Mouse (Mus musculus) liver, adult 2 months (tissue): ENCODE measurements around the gene Numb. TPM values are rescaled to one million over a fixed set of nuclear protein-coding genes. Genes with fewer than 3 reads are reported as not detected.
A peak's percentile ranks its signal among the peaks of the same experiment; 100 is the strongest.

Experiments
- DNase-seq: peaks from one replicate; pipeline ENCODE4 v3.0.0-alpha.2; 2011; ENCODE audit warnings: low read depth, low spot score; ENCODE audit errors: extremely low read depth
- H3K27ac ChIP-seq: fragments of 200-500 bp; replicated peaks from 2 replicates; pipeline ENCODE4 v1.5.1; 2012; ENCODE audit warnings: low read depth, mild to moderate bottlenecking, control low read depth, inconsistent platforms, low read length; ENCODE audit not compliant: insufficient read depth
- H3K27me3 ChIP-seq: fragments of 200-500 bp; 2 replicates; pipeline ENCODE4 v1.6.1; 2012; ENCODE audit warnings: mild to moderate bottlenecking, moderate library complexity, low read length, inconsistent platforms; ENCODE audit not compliant: control insufficient read depth, insufficient read depth
- H3K36me3 ChIP-seq: fragments of 200-500 bp; 2 replicates; pipeline ENCODE4 v1.6.1; 2012; ENCODE audit warnings: low read length, inconsistent platforms; ENCODE audit not compliant: control insufficient read depth, insufficient read depth
- H3K4me1 ChIP-seq: fragments of 200-500 bp; 2 replicates; pipeline ENCODE4 v1.6.1; 2011; ENCODE audit warnings: low read length; ENCODE audit not compliant: control insufficient read depth, insufficient read depth
- H3K4me3 ChIP-seq: fragments of 200-500 bp; 2 replicates; pipeline ENCODE4 v1.5.1; 2011; ENCODE audit warnings: low read depth, mild to moderate bottlenecking, control low read depth, low read length, moderate library complexity; ENCODE audit not compliant: insufficient read depth
- H3K79me2 ChIP-seq: fragments of 200-500 bp; 2 replicates; pipeline ENCODE4 v1.6.1; 2012; ENCODE audit warnings: inconsistent platforms, mild to moderate bottlenecking, low read length, moderate library complexity; ENCODE audit not compliant: control insufficient read depth, insufficient read depth
- H3K9ac ChIP-seq: fragments of 200-500 bp; 2 replicates; pipeline ENCODE4 v1.6.1; 2012; ENCODE audit warnings: low read depth, mild to moderate bottlenecking, control low read depth, inconsistent platforms, low read length
- CTCF ChIP-seq: fragments of 200-500 bp; IDR thresholded peaks from 2 replicates; pipeline ENCODE4 v1.5.1; 2011; ENCODE audit warnings: low read depth, low read length, control low read depth
- POLR2A ChIP-seq: fragments of 200-500 bp; IDR thresholded peaks from 2 replicates; pipeline ENCODE4 v1.6.1; 2011; ENCODE audit warnings: low read length, control low read depth; ENCODE audit not compliant: insufficient read depth; ENCODE audit errors: extremely low read depth
- WGBS: fragments of 180-500 bp; shearing (Covaris S2); methylation state at CpG from one replicate; pipeline ENCODE4 v1.1.7; 2018; 5-methylcytosine and 5-hydroxymethylcytosine counted together
- polyA plus RNA-seq: library from polyadenylated mRNA; depleted of rRNA; stranded (reverse); fragments of >200 nt; gene quantifications from 2 replicates; pipeline ENCODE4 v1.2.3, GENCODE M21; 2012
- total RNA-seq: library from RNA; depleted of rRNA; stranded (reverse); fragments of >200 nt; gene quantifications from 2 replicates; pipeline ENCODE4 v1.2.3, GENCODE M21; 2014

The Numb gene
- total and polyA plus RNA-seq, 2 experiments: 20.2 to 46.7 TPM

DNA sequence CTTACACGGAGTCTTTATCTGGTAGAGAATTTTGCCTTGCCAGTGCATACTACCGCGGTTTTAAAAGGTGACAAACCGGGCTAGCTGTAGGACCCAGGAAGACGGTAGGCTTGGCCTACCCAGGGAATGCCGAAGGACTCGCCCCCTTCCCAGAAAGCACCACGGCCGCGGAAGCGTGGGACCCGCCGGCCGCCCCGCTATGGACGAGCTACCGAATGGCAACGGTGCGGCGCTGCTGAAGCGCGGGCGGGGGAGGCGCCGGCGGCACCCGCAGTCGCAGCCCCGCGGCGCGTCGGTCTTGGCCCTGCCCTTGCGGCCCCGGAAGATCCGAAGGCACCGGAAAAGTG is 28.7 kb upstream of the Numb start, which contains the start of gene Riox1:
TSS of gene Riox1 (plus strand) at position 116 of the 347 bp plus-strand sequence.
- no peaks in the 10 kb centered on the region for H3K36me3 ChIP-seq
- H3K4me1 ChIP-seq: peaks cover 14% of the 10 kb centered on the region
- peak; percentile 78 for DNase-seq
- H3K4me3 ChIP-seq: peak within 1 kb of the TSS; percentile 77
- peak within 1 kb of the TSS; percentile 90 for H3K9ac ChIP-seq
- TF ChIP-seq CTCF: no peak
- TF ChIP-seq POLR2A: peak; percentile 50; the same call in 1 of the 2 replicates
- peaks cover 5% of the 10 kb centered on the region; the same call in 1 of the 2 replicates for H3K79me2 ChIP-seq
- peak within 1 kb of the TSS; percentile 63 for H3K27ac ChIP-seq
- H3K27me3 ChIP-seq: no peaks in the 10 kb centered on the region
- WGBS: under 1% methylated on average over 37 of the region's 37 CpGs

DNA sequence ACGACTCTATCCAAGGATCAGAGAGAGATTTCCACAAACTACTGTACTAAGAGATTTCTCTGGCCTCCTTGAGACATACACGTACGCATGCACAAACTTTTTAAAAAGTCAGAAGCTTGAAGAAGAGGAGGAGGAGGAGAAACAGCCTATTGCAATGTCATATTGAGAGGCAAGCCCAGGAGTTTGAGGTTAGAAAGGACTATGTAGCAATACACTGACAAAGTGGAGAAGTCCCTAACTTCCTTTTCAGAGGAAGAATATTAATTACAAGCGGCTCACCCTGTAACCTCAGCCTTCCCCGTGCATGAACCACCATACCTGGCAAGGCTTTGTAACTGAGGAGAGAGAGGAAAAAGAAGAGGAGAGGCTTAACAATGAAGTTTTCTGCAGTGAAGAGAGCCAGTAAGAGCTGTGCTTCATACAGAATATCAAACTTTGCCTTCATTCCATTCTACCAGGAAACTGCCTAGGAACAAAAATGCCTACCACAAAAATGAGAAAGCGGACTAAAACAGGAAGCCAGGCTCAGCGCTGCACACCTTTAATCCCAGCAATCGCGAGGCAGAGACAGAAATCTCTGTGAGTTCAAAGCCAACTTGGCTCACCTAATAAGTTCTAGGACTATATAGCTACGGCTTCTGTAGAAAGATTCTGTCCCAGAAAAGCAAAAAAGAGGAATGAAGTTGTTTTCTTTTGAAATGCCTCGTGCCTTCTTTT is 28.2 kb upstream of the Numb start:
- H3K4me1 ChIP-seq: peaks cover 14% of the 10 kb centered on the region
- H3K79me2 ChIP-seq: peaks cover 5% of the 10 kb centered on the region; the same call in 1 of the 2 replicates
- H3K36me3 ChIP-seq: no peaks in the 10 kb centered on the region
- peak overlapping the region; percentile 54 for H3K9ac ChIP-seq
- WGBS: 33% methylated on average over 11 of the region's 11 CpGs
- no peak for TF ChIP-seq POLR2A
- no peak for TF ChIP-seq CTCF
- DNase-seq: peak; percentile 14
- peak overlapping the region; percentile 77 for H3K4me3 ChIP-seq
- no peaks in the 10 kb centered on the region for H3K27me3 ChIP-seq
- H3K27ac ChIP-seq: 0 out of 2 replicates have a peak overlapping the region, but pooled peaks have one; percentile 4

DNA sequence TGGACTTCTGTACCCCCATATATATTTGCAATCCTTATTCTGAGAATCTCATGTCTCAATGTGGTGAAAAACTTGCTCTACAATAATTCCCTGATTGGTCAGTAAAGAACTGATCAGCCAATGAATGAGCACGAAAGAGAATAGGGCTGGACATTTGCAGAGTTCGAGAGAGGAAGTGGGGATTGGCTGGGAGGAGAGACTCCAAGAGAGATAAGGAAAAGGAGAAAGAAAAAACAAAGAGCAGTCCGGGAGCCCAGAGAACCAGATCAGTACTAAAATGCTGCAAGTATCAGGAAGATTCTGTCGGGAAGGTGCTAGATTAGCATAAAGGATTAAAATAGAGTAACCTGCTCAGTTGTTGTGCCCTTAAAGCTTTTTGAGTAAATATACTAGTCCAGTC is 27.3 kb upstream of the Numb start:
- H3K36me3 ChIP-seq: no peaks in the 10 kb centered on the region
- DNase-seq: no peak
- no peak overlapping the region for H3K9ac ChIP-seq
- no peak for TF ChIP-seq CTCF
- TF ChIP-seq POLR2A: no peak
- no peak overlapping the region for H3K4me3 ChIP-seq
- H3K27ac ChIP-seq: no peak overlapping the region
- H3K79me2 ChIP-seq: peaks cover 5% of the 10 kb centered on the region; the same call in 1 of the 2 replicates
- H3K4me1 ChIP-seq: peaks cover 14% of the 10 kb centered on the region
- H3K27me3 ChIP-seq: no peaks in the 10 kb centered on the region
- WGBS: 73% methylated on average over 4 of the region's 4 CpGs

DNA sequence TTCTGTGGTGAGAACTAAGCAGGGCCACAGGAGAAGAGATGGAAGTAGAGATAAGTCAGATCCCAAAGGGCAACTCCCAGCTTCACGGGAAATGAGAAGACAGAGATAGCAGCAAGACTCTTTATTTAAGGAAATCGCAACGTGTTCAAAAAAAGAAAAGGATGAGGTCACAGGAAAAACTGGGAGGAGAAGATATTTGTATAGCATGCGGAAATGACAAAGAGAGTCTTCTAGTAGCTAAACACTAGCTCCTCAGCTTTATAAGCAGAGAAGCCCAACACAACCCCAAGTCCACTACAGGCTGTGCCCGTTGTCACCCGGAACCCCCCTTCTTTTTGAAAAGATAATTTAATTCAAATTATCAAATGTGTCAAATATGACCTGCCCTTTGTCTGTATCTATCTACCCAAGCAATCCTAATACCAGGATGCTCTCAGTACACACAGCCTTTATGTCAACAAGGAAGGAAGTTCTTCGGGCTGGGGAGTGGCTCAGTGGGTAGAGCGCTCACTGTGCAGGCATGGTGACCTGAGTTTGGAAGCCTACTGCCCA is 25.6 kb upstream of the Numb start:
- H3K4me1 ChIP-seq: peaks cover 8% of the 10 kb centered on the region
- H3K79me2 ChIP-seq: peaks cover 5% of the 10 kb centered on the region; the same call in 1 of the 2 replicates
- 71% methylated on average over 8 of the region's 8 CpGs for WGBS
- peak overlapping the region; percentile 28; the same call in 1 of the 2 replicates for H3K27ac ChIP-seq
- no peaks in the 10 kb centered on the region for H3K27me3 ChIP-seq
- H3K9ac ChIP-seq: no peak overlapping the region
- TF ChIP-seq CTCF (no peak), POLR2A (no peak)
- peak; percentile 21 for DNase-seq
- H3K4me3 ChIP-seq: no peak overlapping the region
- H3K36me3 ChIP-seq: no peaks in the 10 kb centered on the region

DNA sequence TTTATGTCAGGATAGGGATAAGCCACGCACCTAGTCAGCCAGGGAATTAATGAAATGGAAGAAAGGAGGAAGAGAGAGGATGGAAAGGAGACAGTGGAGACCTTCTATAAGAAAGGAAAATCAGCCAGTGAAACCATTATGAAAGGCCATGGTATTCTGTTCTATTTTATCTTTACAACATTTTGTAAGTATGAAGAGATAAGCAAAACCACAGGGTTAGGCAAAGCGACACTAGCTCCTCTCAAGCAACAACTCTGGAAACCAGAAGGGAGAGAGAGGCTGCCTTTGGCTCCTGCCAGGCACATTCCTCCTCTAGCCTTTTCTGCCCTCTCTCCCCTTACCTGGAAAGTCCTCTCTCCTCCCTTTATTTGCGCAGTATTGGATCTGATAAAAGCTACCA is 20.2 kb upstream of the Numb start:
- no peak overlapping the region for H3K27ac ChIP-seq
- no peaks in the 10 kb centered on the region for H3K36me3 ChIP-seq
- peaks cover 2% of the 10 kb centered on the region; the same call in 1 of the 2 replicates for H3K4me1 ChIP-seq
- TF ChIP-seq POLR2A: no peak
- no peak overlapping the region for H3K9ac ChIP-seq
- no peaks in the 10 kb centered on the region for H3K79me2 ChIP-seq
- H3K4me3 ChIP-seq: no peak overlapping the region
- no peaks in the 10 kb centered on the region for H3K27me3 ChIP-seq
- 91% methylated on average over 3 of the region's 3 CpGs for WGBS
- DNase-seq: no peak

DNA sequence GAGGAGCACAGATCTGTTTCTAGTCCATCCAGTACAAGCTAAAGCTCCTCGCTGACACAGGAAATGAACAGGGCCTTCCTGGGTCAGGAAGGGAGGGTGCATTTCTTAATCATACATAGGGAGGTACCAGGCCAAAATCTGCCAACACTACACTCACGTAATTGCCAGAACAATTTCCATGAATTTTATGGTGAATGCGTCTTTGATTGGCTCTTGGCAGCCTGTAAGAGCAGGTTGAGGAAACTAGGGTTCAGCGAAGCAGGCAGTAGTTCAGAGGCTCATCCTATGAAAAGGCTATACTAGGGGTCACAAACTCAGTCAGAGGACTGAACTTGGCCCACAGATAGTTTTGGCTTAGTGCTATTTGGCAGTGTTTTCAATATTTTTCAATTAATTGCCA is 18.3 kb upstream of the Numb start:
- H3K36me3 ChIP-seq: no peaks in the 10 kb centered on the region
- H3K27me3 ChIP-seq: no peaks in the 10 kb centered on the region
- H3K4me3 ChIP-seq: no peak overlapping the region
- H3K4me1 ChIP-seq: peaks cover 2% of the 10 kb centered on the region; the same call in 1 of the 2 replicates
- peak overlapping the region; percentile 39 for H3K27ac ChIP-seq
- TF ChIP-seq CTCF: no peak
- H3K9ac ChIP-seq: no peak overlapping the region
- no peaks in the 10 kb centered on the region for H3K79me2 ChIP-seq
- 10% methylated on average over 4 of the region's 4 CpGs for WGBS
- peak; percentile 78 for DNase-seq
